Mouse (Mus musculus): ENCODE measurements around the gene Dlgap4.

The Dlgap4 gene

DNA sequence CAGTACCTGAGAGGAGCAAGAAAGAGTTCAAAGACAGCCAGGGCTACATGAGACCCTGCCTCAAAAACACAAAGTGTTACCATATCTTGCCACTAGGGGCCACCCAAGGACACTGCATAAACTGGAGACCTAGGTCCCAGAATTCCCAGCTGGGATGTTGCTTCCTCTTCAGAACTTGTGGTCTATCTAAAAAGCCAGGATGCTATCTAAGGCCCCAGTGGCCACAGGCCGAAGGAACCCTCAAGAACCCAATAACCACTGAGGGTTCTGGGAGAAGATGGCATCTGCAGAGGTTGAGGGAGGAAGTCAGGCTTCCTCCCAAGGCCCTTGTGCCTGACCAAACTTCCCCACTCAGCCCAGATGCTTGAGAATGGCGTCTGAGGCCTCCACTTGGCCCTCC, 196.1 kb downstream of the Dlgap4 start:
- peak; percentile 58 to 87 for DNase-seq

- DNase-seq, result peak; percentile 34 to 51
Observed at GRCm38 (mm10) chr2:156810716-156811115, 197.2 kb downstream of the Dlgap4 start.

- DNase-seq, result peak in 1 of 2 experiments; percentile 8
Observed at GRCm38 (mm10) chr2:156811556-156811955, 198.1 kb downstream of the Dlgap4 start.
